Mouse (Mus musculus) olfactory bulb, adult 2 months (tissue): Measurements from ENCODE around the gene Men1. TPM values are rescaled to one million over a fixed set of nuclear protein-coding genes. Genes with fewer than 3 reads are reported as not detected.
"Not testable (repeated sequence)": the region's sequence is repeated elsewhere in the genome, so short reads cannot be mapped to it uniquely, and the experiment has no call there.

Experiments
- H3K27ac ChIP-seq: fragments of 200-500 bp; 2 replicates; pipeline ENCODE4 v1.5.1; 2012; ENCODE audit warnings: low read depth, low read length; ENCODE audit not compliant: insufficient read depth
- H3K4me1 ChIP-seq: fragments of 200-500 bp; 2 replicates; pipeline ENCODE4 v1.6.1; 2012; ENCODE audit warnings: low read length; ENCODE audit not compliant: control insufficient read depth, insufficient read depth
- H3K4me3 ChIP-seq: fragments of 200-500 bp; 2 replicates; pipeline ENCODE4 v1.5.1; 2012; ENCODE audit warnings: mild to moderate bottlenecking, low read depth, low read length, moderate library complexity; ENCODE audit not compliant: insufficient read depth
- CTCF ChIP-seq: fragments of 200-500 bp; IDR thresholded peaks from 2 replicates; pipeline ENCODE4 v1.5.1; 2012; ENCODE audit warnings: low read depth, mild to moderate bottlenecking, low read length, moderate library complexity; ENCODE audit not compliant: insufficient read depth
- POLR2A ChIP-seq: fragments of 200-500 bp; IDR thresholded peaks from 2 replicates; pipeline ENCODE4 v1.6.1; 2012; ENCODE audit warnings: mild to moderate bottlenecking, low read depth, low read length, moderate library complexity; ENCODE audit not compliant: insufficient read depth
- WGBS: fragments of 180-500 bp; shearing (Covaris S2); methylation state at CpG from one replicate; pipeline ENCODE4 v1.1.7; 2018; 5-methylcytosine and 5-hydroxymethylcytosine counted together
- polyA plus RNA-seq: library from polyadenylated mRNA; stranded (reverse); fragments of >200 nt; gene quantifications from 2 replicates; pipeline ENCODE4 v1.2.4, GENCODE M21; 2012; ENCODE audit warnings: low replicate concordance; ENCODE audit not compliant: missing spikeins, insufficient read depth, insufficient read length

The Men1 gene
- not detected in 2 replicates for polyA plus RNA-seq

- WGBS, result under 1% methylated on average over 43 of the region's 43 CpGs
- TF ChIP-seq CTCF (no peak), POLR2A (peak; percentile 36; the same call in 1 of the 2 replicates)
Observed at GRCm38 (mm10) chr19:6334673-6335457, at the start of gene Men1. Men1 (plus strand) TSS chr19:6334979.

DNA sequence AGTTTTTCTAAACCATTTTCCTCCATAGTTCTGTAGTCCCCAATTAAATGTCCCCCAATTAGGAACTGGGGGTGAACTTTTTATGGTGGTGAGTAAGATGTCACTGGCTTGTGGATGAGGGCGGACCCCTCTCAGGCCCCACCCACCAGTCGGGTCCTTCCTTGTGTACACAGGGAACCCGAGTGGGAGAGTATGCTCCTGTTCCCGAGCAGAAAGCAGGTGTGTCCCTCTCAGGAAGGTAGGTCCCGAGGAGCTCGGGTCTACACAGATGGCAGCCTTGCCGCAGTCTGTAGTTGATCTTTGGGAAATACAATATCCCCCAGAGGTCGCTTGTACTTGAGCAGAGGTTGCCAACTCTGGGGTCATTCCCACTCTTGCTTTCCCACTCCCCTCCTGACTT, 49.6 kb upstream of the Men1 start:
- Histone ChIP-seq H3K27ac (no peak overlapping the region), H3K4me3 (no peak overlapping the region), H3K4me1 (peaks cover 16% of the 10 kb centered on the region)
- TF ChIP-seq POLR2A, result no peak
- no peak for TF ChIP-seq CTCF
- 78% methylated on average over 8 of the region's 8 CpGs for WGBS

More at GRCm38 (mm10) chr19:6334673-6335457, at the start of gene Men1:
- peak within 1 kb of the TSS; percentile 78 for H3K4me3 ChIP-seq
- H3K27ac ChIP-seq, result peak within 1 kb of the TSS; percentile 49
- peaks cover 26% of the 10 kb centered on the region for H3K4me1 ChIP-seq

DNA sequence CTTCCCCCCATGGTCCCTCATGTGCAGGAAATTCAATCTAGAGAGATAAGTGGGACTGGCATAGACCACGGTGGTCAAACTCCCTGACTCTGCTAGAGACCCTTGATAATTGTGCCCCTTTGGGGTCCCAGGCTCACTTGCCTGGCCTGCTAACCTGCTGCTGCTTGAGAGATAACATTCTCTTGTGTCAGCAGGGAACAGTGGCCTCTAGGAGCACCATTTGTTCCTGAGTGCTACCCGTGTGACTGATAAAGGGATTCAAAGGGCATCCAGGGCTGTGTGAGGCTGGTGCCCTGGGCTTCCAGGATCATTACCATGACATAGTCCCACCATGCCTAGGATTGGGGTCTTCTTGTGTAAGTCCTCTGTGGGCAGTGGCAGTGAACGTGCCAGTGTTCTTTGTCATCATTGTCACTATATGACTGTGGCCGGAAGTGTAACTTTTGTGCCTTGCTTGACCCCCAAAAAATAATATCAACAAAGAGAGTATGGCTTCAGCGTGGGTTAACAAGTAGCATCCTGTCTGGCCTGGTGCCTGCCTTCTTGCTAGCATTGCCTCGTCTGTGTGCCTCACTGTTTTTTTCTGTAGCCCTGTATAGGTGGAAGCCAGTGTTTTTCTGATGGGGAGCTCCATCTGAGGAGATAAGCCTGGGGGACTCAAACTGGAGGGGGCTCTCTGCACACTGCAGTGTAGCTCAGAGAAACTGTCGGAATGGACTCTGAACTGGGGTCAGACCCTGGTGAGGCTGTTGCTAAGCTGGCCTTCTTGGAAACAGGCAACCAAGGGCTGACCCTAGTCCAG, 48.9 kb upstream of the Men1 start:
- no peak overlapping the region for H3K27ac ChIP-seq
- WGBS, result 74% methylated on average over 7 of the region's 7 CpGs
- TF ChIP-seq CTCF, result no peak
- no peak for TF ChIP-seq POLR2A
- no peak overlapping the region for H3K4me3 ChIP-seq
- H3K4me1 ChIP-seq, result peaks cover 13% of the 10 kb centered on the region

- TF ChIP-seq CTCF, result no peak
- TF ChIP-seq POLR2A, result no peak
- no peak overlapping the region for H3K4me3 ChIP-seq
- no peak overlapping the region for H3K27ac ChIP-seq
- H3K4me1 ChIP-seq, result peaks cover 19% of the 10 kb centered on the region
- 62% methylated on average over 19 of the region's 19 CpGs for WGBS
Observed at GRCm38 (mm10) chr19:6286434-6287401, 48.1 kb upstream of the Men1 start.

DNA sequence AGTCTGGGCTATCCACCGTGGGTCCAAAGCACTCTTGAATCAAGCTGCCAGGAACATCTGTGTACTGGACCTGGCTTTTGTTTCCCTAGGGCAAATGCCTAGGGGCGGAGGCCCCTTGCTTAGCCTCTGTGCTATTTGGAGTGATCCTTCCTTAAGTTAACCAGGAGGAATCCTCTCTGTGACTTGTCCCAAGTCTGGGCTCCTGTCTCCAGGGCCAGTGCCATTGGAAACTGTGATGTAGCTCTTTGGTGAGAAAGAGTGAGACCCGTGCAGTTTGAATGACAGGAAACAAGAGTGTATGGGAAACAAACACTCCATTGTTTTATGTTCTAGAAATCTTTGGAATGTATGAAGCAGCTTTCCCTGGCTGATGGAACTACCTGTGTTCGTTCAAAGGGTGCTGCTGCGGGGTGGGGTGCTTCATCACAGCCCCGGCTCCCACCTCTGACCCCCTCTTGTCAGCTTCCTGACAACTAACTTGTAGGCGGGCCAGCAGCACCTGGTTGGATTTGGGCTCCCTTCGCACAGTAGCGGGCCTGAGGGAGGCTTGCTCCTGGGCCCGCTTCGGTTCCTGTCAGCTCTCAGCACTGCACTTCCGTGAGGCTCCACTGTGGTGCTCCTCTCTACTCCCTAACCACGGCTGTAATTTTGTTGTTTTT, 46.4 kb upstream of the Men1 start:
- 78% methylated on average over 13 of the region's 13 CpGs for WGBS
- TF ChIP-seq CTCF (no peak), POLR2A (no peak)
- Histone ChIP-seq H3K4me3 (no peak overlapping the region), H3K27ac (no peak overlapping the region), H3K4me1 (peaks cover 19% of the 10 kb centered on the region)

- peaks cover 24% of the 10 kb centered on the region for H3K4me1 ChIP-seq
- WGBS, result 91% methylated on average over 14 of the region's 14 CpGs
- H3K27ac ChIP-seq, result no peak overlapping the region
Observed at GRCm38 (mm10) chr19:6289696-6290238, 45.0 kb upstream of the Men1 start.

DNA sequence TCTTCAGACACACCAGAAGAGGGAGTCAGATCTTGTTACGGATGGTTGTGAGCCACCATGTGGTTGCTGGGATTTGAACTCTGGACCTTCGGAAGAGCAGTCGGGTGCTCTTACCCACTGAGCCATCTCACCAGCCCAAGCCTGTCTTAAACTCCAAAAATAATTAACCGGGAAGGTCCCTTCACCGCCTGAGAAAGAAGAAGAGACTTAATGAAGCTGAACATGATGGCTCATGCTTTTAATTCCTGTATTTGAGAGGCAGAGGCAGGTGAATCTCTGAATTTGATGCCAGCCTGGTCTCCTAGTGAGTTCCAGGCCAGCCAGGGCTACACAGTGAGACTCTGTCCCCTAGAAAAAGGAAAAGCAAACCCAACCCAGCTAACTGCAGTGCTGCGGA, 44.1 kb upstream of the Men1 start:
- 90% methylated on average over 6 of the region's 6 CpGs for WGBS
- H3K4me1 ChIP-seq, result peaks cover 22% of the 10 kb centered on the region
- H3K27ac ChIP-seq, H3K4me3 ChIP-seq: not testable (repeated sequence)

More at GRCm38 (mm10) chr19:6289696-6290238, 45.0 kb upstream of the Men1 start:
- H3K4me3 ChIP-seq, result no peak overlapping the region
- TF ChIP-seq POLR2A (no peak), CTCF (no peak)
